Comparison of ENCODE assay signal across 34 mouse cellular contexts in genomic region chr6:32045344-32045743, GRCm38 (mm10). TPM values are rescaled to one million over a fixed set of nuclear protein-coding genes. Genes with fewer than 3 reads are reported as not detected.
DNase-seq lines count a peak whose midpoint lies in the region; ATAC-seq lines count a peak whose summit lies in the region.
"Had no signal": no experiment of that assay in that cellular context is flagged by ENCODE, and none has a peak within 500 bp of the region (broad histone marks: within the 10 kb centered on the region; RNA-seq: fewer than 3 reads in every experiment).

No protein-coding gene starts in this region.

- DNase-seq in brain, adult 2 months (ENCODE audit: low read depth, low spot score), result peak; percentile 38
- peak; percentile 63 for DNase-seq in layer of hippocampus, adult 11-12 months (ENCODE audit: low spot score)
- DNase-seq in layer of hippocampus, postnatal 10 days (ENCODE audit: low spot score in 2 of 2), result peak; percentile 48 to 68
- DNase-seq in limb, embryonic 10.5 days (ENCODE audit: low spot score), result no peak
- DNase-seq in natural killer cell, adult 2 months (ENCODE audit: low spot score in 2 of 2), result no peak
- DNase-seq: adrenal gland, postnatal 10 days; B cell, adult 2 months; cerebellum, adult 11 months; cerebellum, postnatal 25 days; gastrocnemius, adult 2 months; kidney, postnatal 25 days; left cerebral cortex, postnatal 4 days; liver; lung, postnatal 4 days; spleen, adult 18-20 months had no signal

- no peak overlapping the region for H3K4me2 ChIP-seq in forebrain, embryonic 15.5 days (replicated peaks)
- no peak overlapping the region for H3K4me2 ChIP-seq in forebrain, embryonic 12.5 days
- H3K4me2 ChIP-seq: embryonic facial prominence, embryonic 13.5 days; liver, embryonic 15.5 days had no signal

- H3K27me3 ChIP-seq in forebrain, embryonic 15.5 days, result no peaks in the 10 kb centered on the region
- H3K27me3 ChIP-seq in forebrain, embryonic 12.5 days, result no peaks in the 10 kb centered on the region
- no peaks in the 10 kb centered on the region for H3K27me3 ChIP-seq in limb, embryonic 10.5 days (ENCODE audit: low read depth, poor library complexity, severe bottlenecking)
- H3K27me3 ChIP-seq: liver, embryonic 15.5 days had no signal

- no peak overlapping the region for H3K9ac ChIP-seq in forebrain, embryonic 15.5 days (replicated peaks)
- no peak overlapping the region for H3K9ac ChIP-seq in forebrain, embryonic 12.5 days
- H3K9ac ChIP-seq: embryonic facial prominence, embryonic 13.5 days; liver, embryonic 15.5 days had no signal

- H3K4me3 ChIP-seq in forebrain, embryonic 15.5 days, result no peak overlapping the region
- no peak overlapping the region for H3K4me3 ChIP-seq in forebrain, embryonic 12.5 days (replicated peaks)
- H3K4me3 ChIP-seq in limb, embryonic 10.5 days, result no peak overlapping the region
- H3K4me3 ChIP-seq: embryonic facial prominence, embryonic 13.5 days; erythroblast, embryonic 14.5 days; gastrocnemius, adult 2 months; hindbrain, embryonic 10.5 days; liver, embryonic 15.5 days had no signal

- peaks cover 3% of the 10 kb centered on the region for H3K4me1 ChIP-seq in forebrain, embryonic 15.5 days
- H3K4me1 ChIP-seq in forebrain, embryonic 12.5 days, result no peaks in the 10 kb centered on the region
- no peaks in the 10 kb centered on the region for H3K4me1 ChIP-seq in limb, embryonic 10.5 days
- H3K4me1 ChIP-seq: embryonic facial prominence, embryonic 13.5 days; hindbrain, embryonic 10.5 days; liver, embryonic 15.5 days had no signal

- no peaks in the 10 kb centered on the region for H3K36me3 ChIP-seq in forebrain, embryonic 15.5 days
- H3K36me3 ChIP-seq in forebrain, embryonic 12.5 days (replicated peaks), result no peaks in the 10 kb centered on the region
- H3K36me3 ChIP-seq in limb, embryonic 10.5 days, result no peaks in the 10 kb centered on the region
- H3K36me3 ChIP-seq: embryonic facial prominence, embryonic 13.5 days; G1E; hindbrain, embryonic 10.5 days; liver, embryonic 15.5 days had no signal

- peak overlapping the region; percentile 43 for H3K27ac ChIP-seq in forebrain, embryonic 15.5 days (replicated peaks)
- no peak overlapping the region for H3K27ac ChIP-seq in forebrain, embryonic 12.5 days
- no peak overlapping the region for H3K27ac ChIP-seq in limb, embryonic 10.5 days
- H3K27ac ChIP-seq: embryonic facial prominence, embryonic 13.5 days; gastrocnemius, adult 2 months; hindbrain, embryonic 10.5 days; liver, embryonic 15.5 days had no signal

- ATAC-seq in forebrain, embryonic 15.5 days (replicated peaks), result 0 out of 2 replicates have a peak, but pooled peaks have one; percentile 43
- ATAC-seq in forebrain, embryonic 12.5 days (ENCODE audit: low FRiP score), result no peak
- ATAC-seq: activated CD4-positive, CD25-positive, alpha-beta regulatory T cell, adult 4 months; intestine, postnatal 0 days; midbrain, embryonic 16.5 days had no signal

- H3K9me3 ChIP-seq in forebrain, embryonic 15.5 days, result no peaks in the 10 kb centered on the region
- no peaks in the 10 kb centered on the region for H3K9me3 ChIP-seq in forebrain, embryonic 12.5 days
- H3K9me3 ChIP-seq in limb, embryonic 10.5 days (replicated peaks), result no peaks in the 10 kb centered on the region
- H3K9me3 ChIP-seq: embryonic facial prominence, embryonic 13.5 days; G1E; hindbrain, embryonic 10.5 days; liver, embryonic 15.5 days had no signal

RNA-seq across cellular contexts. Expression of gene 1700012A03Rik, which starts 4.7 kb away (rescaled TPM):
- polyA plus RNA-seq in forebrain, embryonic 15.5 days (2015; fragmentation: Nextera tagmentation; extraction: Ambion mirVana), result not detected in 2 replicates
- polyA plus RNA-seq in forebrain, embryonic 12.5 days (2016; fragmentation: Nextera tagmentation; extraction: Ambion mirVana), result not detected in 2 replicates
- total RNA-seq in layer of hippocampus, postnatal 10 days (2021), result not detected
- polyA plus RNA-seq in limb, embryonic 10.5 days (2016; fragmentation: Nextera tagmentation; extraction: Ambion mirVana), result not detected in 2 replicates
- total RNA-seq: adrenal gland, postnatal 10 days; CH12.LX; G1E; gastrocnemius, adult 2 months; gastrocnemius, postnatal 4 days; left cerebral cortex, adult 18-20 months; left cerebral cortex, postnatal 4 days; neutrophil, adult 5-6 weeks had no signal
- polyA plus RNA-seq: activated CD4-positive, CD25-positive, alpha-beta regulatory T cell, adult 4 months; embryonic facial prominence, embryonic 13.5 days; erythroblast, embryonic 14.5 days; frontal cortex, adult 2 months; G1E; heart, embryonic 16.5 days; hindbrain, embryonic 10.5 days; intestine, postnatal 0 days; kidney, embryonic 14.5 days; liver, embryonic 15.5 days; lung, embryonic 16.5 days; midbrain, embryonic 16.5 days; thymus, postnatal 0 days had no signal

Comparison
In these comparisons a context has a peak if more than half of its experiments do, and no peak if none do; other contexts are left out.
1. DNase-seq: peak in brain, adult 2 months (single experiment), layer of hippocampus, adult 11-12 months (single experiment) and layer of hippocampus, postnatal 10 days (2 of 2); none in limb, embryonic 10.5 days (single experiment) and natural killer cell, adult 2 months (0 of 2).